Mouse (Mus musculus): ENCODE results near the gene Adam11.

Gene Adam11

DNA sequence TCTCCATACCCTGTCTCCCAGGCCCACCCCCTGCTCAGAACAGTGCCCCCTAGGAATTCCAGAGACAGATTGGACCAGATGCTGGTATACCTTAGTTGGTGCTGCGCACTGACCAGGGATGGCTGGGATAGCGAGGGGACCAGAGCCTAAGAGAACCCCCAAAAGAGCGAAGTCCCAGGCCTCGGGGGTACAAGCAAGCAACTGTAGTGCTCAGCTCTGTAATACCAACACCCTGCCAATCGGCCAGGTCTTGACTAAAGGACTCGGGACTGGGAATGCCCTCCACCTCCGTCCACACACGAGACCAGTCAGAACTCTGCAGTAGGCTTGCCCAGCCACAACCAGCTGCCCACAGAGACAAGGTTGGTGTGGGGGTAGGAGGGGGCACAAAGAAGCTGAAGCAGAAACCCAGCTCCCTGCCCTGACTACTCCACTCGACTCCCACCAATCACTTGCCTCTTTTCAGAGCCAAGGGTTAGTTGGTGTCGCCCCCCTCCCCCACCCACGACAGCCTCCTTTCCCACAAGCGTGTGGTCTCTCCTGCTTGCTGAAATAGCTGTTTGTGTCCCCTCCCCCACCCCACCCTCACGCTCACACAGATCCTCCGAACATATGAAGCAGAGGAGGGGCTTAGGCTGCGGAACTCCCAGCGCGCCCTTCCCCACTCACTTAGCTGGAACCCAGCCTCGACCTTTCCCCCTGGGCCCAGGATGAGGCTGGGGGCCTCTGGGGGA lies 7.5 kb upstream of the Adam11 start:
- DNase-seq (ENCODE audit: low spot score): no peak

DNA sequence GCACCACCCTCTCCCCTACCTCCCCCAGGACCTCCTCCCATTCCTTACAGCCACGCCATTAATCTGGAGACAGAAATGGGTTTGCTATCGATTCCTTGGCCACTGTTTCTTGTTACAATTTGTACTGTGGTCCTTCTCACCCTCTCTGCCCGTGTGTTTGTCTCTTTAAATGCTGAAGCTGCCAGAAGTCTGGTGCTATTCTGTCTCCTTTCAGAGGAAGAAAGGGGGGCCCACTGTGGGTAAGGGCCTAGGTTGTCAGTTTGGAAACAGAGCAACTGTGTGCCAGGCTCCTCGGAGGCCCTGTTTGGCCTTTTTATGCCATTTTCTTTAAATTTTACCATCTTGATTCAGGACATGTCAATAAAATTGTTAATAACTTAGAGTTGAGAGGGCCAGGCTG lies 6.8 kb upstream of the Adam11 start:
- no peak for DNase-seq (ENCODE audit: low spot score)

DNA sequence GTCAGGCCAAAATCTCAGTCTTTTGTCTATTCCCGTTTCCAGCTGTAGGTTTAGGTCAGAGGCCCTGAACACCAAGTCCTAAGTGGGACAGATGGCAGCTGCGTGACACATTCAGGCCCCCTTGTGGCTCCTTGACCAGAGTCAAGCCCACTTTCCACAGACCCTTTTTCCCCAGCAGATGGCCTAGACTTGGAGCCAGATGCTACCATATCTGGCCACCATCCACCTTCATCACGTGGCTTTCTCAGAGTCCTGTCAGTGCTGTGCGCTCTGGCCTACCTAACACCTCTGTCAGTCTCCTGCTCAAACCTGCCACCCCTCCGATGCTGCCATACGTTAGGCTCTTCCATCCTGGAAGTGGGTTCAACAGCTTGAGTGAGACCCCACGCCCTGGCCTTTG lies 5.8 kb upstream of the Adam11 start:
- no peak for DNase-seq (ENCODE audit: low spot score)

DNA sequence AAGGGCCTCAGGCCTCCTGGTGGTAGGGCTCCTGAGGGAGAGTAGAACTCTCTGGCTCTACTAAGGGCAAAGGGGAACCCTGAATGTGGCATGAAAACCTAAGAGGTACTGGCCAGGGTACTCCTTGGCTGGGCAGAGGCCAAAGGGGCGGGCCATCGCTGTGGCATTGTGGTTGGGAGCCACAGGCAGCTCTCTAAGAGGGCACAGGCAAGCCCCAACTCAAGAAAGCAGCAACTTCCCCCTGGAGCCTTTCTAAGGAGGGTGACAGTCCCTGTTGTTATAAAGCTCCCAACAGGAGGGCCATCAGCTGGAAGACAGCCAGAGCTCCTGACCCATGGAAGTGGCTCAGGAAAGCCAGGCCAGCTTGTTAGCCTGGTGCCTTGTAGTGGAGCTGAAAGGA lies 2.3 kb upstream of the Adam11 start:
- DNase-seq (ENCODE audit: low spot score): no peak

DNA sequence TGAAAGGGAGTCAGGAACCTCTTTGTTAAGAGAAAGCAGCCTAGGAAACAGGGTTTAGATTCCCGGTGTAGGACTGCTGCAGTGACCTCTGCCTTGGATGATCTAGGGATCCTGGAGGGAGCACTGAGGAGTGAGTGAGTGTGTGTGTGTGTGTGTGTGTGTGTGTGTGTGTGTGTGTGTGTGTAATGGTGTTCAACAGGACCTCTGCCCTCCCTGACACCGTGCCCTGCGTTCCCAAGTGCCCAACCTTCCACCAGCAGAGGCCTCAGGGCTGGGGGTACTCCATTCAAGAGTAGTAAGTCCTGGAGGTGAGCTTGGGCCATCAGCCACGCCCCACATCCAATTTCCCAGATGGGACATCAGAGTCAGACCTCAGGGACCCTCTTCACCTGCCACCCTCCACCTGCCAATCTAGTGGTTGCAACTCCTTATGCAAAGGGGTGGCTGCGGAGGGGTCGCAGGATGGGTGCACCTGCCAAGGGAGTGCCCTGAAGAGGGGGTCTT lies 382 bp upstream of the Adam11 start:
- DNase-seq (ENCODE audit: low spot score): no peak

DNA sequence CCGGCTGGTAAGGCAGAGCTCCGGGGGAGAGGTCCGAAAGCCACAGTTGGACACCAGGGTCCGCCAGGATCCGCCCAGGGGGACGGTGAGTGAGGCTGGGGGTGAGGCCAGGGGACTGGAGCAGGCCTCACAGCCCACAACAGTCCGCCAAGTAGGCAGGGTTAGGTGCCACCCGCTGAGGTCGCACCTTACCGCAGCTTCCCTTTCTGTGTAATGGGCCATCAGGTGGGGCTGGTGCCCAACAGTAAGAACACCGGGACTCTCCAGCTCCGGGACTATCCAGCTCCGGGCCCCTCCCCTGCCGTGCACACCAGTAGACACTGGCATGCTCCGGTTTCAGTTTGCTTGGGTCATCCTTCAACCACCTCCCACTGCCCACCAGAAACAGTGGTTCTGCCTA lies 1.0 kb downstream of the Adam11 start:
- no peak for DNase-seq (ENCODE audit: low spot score)

DNA sequence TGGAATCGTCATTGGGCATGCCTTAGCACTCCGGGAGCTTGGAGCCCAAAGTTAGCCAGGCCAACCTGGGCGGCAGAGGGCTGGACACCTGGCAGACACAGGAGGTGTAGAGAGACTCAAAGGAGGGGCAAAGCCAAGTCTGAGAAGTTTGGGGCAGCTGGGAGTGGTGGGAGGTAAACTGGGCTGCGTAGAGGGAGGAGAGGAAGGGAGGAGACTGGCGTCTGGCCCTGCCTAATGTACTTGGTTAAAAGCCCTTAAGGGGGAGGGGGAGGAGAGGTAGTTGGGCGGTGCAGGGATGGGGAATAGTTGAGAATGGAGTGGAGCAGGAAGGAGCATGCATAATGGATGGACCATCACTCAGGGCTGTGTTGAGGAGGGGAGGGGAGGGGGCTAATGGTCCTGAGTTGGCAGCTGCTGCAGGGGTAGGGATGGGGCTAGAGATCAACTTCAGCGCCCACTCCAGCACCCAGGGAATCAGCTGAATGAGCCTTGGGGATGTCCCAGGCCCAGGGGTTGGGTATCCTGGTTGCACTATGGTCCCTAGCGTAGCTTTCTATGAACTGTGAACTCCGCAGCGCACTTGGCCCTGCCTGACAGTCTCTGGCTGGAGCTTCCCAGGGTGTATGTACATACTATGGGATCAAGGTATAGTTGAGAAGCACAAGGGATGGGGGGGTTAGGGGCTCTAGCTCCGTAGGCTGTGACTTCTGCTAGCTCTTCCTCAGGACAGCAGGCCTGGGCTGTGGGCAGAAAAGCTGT lies 1.9 kb downstream of the Adam11 start:
- DNase-seq (ENCODE audit: low spot score): no peak

DNA sequence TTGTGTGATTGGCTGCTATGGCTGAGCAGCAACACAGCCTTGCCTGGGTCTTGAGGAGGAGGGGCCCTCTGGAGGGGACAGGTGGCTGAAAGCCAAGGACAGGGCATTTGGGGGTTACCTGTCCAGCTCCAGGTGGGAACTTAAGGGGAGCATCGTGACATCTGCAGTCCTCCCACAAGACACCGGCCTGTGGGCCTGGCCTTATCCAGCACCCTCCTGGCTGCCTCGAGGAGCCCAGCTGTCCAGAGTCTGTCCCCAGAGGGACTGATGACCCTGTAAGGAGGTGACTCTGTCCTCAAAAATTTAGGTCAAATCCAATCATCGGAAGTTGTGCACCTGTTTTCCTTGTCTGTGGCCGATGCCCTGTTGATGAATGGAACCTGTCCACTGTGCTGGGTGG lies 4.2 kb downstream of the Adam11 start:
- DNase-seq (ENCODE audit: low spot score): no peak

DNA sequence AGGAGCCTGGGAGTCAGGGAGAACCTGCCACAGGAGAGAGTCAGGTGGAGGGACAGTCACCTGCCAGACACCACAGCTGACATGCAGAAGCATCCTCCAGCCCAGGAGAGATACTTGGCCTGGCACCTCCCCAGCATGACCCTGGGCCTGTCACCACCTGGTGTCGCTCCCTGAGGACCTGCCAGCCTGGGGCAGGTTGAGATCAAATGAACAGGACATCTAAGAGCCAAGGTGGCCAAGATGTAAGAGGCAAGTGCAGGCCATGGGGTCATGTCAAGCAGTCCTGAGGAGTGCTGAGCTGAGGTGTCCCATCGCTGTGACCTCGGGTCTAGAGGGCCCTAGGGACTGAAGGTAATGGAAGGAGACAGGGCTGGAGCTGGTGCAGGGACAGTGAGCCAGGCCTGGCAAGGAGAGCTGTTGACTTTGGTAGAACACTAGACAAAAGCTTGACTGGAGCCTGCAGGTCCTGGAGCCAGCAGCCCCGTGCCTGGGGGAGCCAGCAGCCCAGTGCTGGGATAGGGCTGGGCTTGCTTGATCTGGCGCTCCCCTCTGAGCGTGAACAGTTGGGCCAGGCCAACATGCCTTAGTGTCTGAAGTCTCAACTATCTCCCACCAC lies 5.9 kb downstream of the Adam11 start:
- no peak for DNase-seq (ENCODE audit: low spot score)

DNA sequence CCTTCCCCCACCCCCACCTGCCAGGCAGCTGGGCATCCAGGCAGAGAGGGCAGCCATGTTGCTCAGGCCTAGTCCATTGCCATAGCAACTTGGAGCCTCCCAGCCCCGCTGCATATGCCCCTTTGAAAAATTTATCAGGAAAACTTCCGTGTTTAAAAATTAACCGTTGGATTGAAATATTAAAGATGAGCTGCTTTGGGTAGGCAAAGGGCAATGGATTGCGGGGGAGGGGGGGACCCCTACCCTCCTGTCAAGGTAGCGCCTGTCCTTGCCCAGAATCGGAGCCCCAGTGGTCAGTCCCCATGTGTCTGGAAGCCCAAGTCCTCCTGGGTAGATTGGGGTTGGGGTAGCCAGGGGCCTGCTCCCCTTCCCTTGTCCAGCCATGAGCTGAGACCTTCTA lies 7.9 kb downstream of the Adam11 start:
- no peak for DNase-seq (ENCODE audit: low spot score)

DNA sequence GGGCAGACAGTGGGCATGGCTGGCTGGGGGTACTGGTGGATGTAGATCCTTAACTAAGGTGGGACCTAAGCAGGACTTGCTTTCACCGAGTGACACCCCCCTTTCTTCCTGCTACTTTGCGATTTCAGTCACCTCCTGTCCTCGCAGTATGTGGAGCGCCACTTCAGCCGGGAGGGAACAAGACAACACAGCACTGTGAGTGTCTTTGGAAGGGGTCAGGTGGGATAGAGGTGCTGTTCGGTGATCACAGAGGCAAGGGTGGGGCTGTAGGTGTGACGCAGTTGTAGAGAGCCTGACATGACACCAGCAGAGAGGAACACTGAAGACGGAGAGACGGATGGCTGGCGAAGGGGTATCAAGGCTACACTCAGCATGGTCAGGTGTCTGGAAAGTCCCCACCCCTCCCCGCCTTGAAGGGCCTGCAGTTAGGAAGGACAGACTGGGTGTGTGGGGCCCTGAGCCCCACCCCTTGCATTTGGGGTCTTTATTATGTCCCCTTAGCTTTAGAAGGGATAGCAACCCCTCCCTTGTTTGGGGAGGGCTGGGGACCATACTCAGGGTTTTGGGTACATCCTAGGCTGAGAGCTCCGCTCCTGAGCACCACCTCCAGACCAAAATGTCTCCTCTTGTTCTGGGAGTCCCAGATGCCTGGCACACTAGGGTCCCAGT lies 8.9 kb downstream of the Adam11 start:
- no peak for DNase-seq (ENCODE audit: low spot score)

DNA sequence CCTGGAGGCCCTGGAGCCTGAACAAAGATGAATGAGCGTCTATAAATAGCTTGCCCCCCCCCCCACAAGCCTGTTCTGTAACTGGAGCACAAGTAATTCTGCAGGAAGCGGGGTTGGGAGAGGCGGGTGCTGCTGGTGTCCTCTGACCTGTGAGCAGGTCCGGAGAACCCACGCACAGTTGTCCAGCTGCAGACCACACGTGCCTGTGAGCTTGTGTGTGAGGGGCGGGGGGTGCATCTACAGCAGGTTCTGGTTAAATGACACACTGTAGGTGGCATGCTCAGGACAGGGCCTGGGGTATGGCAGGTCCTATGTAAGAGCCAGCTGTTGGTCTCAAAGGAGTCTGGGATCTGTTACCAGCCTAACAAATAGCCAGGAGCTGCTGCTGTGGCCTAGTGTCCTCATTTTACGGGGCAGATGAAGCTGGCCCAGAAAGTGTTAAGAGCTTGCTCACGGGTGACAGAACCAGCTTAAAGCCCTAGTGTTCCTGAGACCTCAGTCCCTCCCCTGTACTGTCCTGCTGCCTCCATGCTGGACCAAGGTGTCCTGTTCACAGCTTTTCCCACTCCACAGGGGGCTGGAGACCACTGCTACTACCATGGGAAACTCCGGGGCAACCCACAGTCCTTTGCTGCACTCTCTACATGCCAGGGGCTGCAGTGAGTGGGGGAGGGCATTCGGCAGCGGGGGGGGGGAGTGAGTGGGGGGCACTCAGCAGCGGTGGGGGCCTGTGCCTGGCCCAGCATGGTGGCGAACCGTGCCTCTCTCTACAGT lies 9.6 kb downstream of the Adam11 start:
- DNase-seq (ENCODE audit: low spot score): no peak

DNA sequence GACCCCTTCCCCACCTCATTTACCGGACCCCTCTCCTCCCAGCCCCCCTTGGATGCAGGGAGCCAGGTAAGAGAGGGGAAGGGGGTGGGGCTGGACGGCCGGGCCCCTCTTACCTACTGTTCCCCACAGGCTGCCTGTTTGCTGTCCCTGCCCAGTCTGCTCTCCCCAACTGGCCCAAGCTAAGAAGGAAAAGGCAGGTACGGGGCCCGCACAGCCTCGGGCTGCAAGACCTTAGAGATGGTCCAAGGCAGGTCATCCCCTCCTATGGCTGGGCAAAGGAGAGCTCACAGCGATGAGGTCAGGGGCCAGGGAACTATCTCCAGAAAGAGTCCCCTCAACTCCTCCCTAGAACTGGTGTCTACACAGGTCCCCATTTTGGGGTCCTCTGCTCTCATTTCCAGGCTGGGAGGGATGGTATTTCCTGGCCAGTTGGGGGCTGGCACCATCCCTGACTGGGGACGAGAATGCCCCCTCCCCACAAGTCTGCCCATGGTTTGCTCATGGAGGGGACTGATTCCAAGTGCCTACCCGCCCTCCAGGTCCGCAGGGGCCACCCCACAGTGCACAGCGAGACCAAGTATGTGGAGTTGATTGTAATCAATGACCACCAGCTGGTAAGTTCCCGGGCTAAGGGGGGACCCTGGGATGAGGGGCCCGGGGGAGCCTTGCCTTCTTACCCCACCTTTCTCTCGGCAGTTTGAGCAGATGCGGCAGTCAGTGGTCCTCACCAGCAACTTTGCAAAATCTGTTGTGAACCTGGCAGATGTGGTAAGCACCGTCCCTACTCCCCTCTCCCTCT lies 10.9 kb downstream of the Adam11 start:
- no peak for DNase-seq (ENCODE audit: low spot score)

DNA sequence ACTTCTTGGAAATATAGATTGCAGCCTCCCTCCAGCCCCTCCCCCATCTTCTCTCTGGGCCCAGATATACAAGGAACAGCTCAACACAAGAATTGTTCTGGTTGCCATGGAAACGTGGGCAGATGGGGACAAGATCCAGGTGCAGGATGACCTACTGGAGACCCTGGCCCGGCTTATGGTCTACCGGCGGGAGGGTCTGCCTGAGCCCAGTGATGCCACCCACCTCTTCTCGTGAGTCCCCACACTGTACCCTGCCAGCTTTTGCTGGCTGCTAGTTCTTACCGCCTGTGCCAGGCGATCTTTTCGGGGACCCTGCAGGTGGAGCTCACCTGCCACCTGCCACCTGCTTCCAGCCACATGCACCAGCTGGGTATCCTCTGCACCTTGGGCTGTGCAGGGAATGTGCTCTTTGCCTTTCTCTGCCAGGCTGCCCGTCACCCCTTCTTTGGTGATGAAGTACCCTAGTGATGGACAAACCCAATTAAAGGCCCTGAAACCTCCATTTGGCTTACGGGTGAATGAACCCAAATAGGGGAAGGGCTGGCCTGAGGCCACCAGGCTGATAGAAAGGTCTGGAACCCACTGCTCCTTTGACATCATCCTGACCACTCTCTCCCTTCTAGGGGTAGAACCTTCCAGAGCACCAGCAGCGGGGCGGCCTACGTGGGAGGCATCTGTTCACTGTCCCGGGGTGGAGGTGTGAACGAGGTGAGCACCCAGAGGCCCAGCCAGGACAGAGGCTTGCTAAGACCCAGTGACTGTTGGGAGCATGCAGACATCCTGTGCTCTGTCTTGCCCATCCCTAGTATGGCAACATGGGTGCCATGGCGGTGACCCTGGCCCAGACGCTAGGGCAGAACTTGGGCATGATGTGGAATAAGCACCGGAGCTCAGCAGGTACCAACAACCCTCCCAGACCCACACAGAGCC lies 11.8 kb downstream of the Adam11 start:
- no peak for DNase-seq (ENCODE audit: low spot score)

DNA sequence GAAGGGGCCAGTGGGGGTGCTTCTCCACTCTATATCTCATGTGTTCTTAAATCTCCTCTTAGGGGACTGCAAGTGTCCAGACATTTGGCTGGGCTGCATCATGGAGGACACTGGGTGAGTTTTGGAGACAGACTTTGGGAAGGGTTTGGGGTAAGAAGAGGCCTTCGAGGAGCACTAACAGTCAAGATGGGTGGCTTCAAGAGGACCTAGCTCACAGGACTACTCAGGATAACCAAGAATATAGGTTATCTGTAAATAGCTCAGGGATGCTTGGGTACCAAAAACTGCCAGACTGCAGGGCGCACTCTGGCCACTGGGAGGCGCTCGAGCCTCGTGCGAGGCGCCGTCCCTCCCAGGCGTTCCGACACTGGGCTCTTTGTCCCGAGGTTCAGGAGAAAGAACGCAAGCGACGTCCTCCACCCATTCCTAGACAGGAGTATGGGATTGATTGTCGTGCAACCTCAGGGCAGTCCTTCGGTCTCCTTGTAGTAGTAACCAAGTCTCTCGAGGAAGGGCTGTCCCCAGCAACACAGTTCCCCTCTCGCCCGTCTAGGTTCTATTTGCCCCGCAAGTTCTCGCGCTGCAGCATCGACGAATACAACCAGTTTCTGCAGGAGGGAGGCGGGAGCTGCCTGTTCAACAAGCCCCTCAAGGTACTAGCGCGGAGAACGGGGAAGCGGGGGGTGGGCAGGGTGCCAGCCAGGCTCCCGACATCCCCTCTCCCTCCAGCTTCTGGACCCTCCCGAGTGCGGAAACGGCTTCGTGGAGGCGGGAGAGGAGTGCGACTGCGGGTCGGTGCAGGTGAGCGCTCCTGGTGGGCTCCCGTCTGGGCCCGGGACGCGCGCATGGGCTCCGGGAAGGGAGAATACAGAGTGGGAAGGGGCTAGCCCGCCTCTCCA lies 12.7 kb downstream of the Adam11 start:
- no peak for DNase-seq (ENCODE audit: low spot score)

DNA sequence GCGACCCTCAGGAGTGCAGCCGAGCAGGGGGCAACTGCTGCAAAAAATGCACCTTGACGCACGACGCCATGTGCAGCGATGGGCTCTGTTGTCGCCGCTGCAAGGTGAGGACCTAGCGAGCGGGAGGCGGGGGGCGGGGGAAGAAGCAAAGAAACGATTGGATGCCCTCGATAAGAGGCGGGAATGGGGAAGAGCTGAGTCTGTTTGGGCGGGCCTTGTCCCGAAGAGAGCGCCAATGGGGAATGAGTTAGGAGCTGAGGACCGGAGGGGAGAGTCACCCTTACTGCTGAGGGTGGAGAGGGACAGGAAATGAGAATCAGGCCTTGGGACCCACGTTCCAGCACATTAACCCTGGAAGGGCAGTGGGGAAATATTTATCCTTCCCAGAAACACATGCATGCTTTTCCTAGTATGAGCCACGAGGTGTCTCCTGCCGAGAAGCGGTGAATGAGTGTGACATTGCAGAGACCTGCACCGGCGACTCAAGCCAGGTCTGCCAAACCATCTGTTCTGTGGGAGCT lies 13.4 kb downstream of the Adam11 start:
- DNase-seq (ENCODE audit: low spot score): no peak

DNA sequence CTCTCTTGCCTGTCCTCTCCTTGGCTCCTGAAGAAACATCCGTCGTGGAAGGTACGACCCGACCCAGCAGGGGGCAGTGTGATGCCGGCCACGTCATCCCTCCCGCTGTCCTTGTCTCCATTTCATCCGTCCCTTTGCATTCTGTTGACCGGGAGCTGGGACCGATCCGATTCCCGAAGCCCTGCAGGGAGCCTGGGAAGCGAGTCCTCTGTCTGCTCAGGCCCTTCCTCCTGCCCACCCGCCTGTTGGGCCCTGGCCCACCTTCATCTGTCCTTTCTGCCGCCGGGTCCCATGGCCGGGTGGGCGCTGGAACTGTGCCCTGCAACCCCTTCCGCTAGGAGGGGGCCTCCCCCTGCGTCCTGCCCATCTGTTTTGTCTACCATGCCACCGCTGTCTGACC lies 16.4 kb downstream of the Adam11 start:
- no peak for DNase-seq (ENCODE audit: low spot score)

DNA sequence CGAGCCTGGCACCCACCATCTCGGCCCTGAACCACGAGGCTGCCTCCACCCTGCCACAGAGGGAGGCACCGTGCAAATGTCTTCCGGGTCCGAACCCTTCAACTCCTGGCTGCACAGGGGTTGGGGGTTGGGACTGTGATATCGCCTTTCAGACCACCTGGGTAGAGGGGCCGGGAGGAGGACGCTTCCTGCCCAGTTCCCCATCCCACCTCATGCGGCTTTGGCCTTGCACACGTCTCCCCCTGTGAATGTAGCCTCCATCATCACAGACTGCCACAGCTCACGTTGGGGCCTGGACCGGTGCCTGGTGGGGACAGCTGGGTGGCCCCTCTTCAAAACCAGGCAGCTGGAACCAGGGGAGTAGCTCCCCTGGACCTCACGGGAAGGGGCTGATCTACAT lies 16.9 kb downstream of the Adam11 start:
- DNase-seq (ENCODE audit: low spot score): no peak

DNA sequence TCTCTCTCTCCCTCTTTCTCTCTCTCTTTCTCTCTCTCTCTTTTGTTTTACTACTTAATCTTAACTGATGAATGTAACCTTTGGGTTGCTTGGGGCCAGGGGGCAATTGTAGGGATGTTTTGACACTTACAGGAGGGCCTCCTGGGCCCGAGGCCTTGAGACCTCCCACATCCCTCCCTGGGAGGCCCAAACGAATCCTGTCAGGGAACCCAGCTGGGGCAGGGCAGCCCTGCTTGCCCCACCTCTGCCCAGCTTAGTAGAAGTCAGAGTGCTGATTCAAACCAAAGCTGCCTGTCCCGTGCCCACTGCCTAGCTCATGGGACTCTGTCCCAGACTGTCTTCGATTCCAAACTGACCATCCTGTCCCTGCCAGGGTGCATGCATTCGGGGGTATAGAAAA lies 17.4 kb downstream of the Adam11 start:
- no peak for DNase-seq (ENCODE audit: low spot score)
